Mouse (Mus musculus): ENCODE data around the gene 2310034G01Rik. TPM values are rescaled to one million over a fixed set of nuclear protein-coding genes. Genes with fewer than 3 reads are reported as not detected.

Gene 2310034G01Rik
- polyA plus RNA-seq, 1 experiment: 1.5 TPM

DNA sequence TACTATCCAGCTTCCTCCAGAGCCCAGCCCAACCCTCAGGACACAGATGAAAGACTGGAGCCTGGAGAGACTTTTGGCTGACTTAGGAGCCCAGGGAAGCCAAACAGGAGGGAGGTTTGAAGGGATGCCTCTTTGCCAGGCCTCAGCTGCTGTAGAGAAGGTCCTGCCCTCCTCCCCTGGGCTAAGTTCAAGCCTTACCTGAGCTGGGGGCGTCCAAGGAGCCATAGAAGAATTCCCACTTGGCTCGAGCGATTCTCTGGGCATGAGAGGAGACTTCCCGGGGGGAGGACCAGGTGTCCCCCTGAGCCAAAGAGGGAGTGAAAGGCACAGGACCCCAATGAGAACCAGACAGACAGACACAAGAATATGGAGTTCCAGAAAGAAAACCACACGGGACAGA, 26.4 kb downstream of the 2310034G01Rik start:
- TF ChIP-seq POLR2A (IDR thresholded peaks at IDR 0.05; ENCODE audit: low read depth, low read length): no peak
- no peak for TF ChIP-seq CTCF (conservative IDR thresholded peaks at IDR 0.05; ENCODE audit: insufficient read depth, insufficient read length, low read depth, low read length)
- H3K36me3 ChIP-seq (ENCODE audit: control insufficient read depth, insufficient read depth, low read length): no peaks in the 10 kb centered on the region
- no peak for DNase-seq
- H3K27me3 ChIP-seq (replicated peaks; ENCODE audit: control insufficient read depth, insufficient read depth, low read length): no peaks in the 10 kb centered on the region
- 64% methylated on average over 5 of the region's 5 CpGs for WGBS
- H3K4me3 ChIP-seq (ENCODE audit: insufficient read depth, low read depth, low read length): no peak overlapping the region
- peaks cover 6% of the 10 kb centered on the region; the same call in 1 of the 2 replicates for H3K4me1 ChIP-seq (ENCODE audit: control insufficient read depth, insufficient read depth, low read length)
- no peak overlapping the region for H3K27ac ChIP-seq (ENCODE audit: insufficient read depth, low read depth, low read length)

DNA sequence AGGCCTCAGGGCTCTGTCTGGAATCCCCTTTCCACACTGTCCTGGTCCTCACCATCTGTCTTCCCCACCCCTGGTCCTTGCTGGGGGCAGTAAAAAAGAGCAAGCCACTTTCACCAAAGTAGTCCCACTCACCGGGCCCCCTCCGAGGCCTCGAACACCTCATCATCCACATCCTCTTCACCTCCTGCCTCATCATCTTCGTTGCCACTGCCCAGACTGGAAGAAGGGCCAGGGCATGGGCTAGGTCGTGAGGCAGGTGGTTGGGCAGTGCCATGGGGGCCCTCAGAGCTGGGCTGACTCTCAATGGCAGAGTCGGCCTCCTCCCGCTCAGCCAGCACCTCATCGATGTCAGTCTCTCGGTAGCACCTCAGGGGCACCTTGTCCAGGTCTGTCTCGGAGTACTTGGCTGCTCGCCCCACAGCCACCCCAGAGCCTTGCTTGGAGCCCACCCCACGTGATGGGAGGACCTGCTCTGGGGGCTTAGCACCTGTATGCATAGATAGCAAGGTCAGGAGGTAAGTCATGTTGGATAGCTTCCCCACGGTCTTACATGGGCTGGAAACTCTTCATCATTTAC, 27.0 kb downstream of the 2310034G01Rik start:
- DNase-seq: no peak
- no peak overlapping the region for H3K4me3 ChIP-seq (ENCODE audit: insufficient read depth, low read depth, low read length)
- H3K27ac ChIP-seq (ENCODE audit: insufficient read depth, low read depth, low read length): no peak overlapping the region
- TF ChIP-seq CTCF (conservative IDR thresholded peaks at IDR 0.05; ENCODE audit: insufficient read depth, insufficient read length, low read depth, low read length) (no peak), POLR2A (IDR thresholded peaks at IDR 0.05; ENCODE audit: low read depth, low read length) (no peak)
- no peaks in the 10 kb centered on the region for H3K36me3 ChIP-seq (ENCODE audit: control insufficient read depth, insufficient read depth, low read length)
- no peaks in the 10 kb centered on the region for H3K27me3 ChIP-seq (replicated peaks; ENCODE audit: control insufficient read depth, insufficient read depth, low read length)
- H3K4me1 ChIP-seq (ENCODE audit: control insufficient read depth, insufficient read depth, low read length): peaks cover 6% of the 10 kb centered on the region; the same call in 1 of the 2 replicates
- WGBS: 72% methylated on average over 13 of the region's 13 CpGs

DNA sequence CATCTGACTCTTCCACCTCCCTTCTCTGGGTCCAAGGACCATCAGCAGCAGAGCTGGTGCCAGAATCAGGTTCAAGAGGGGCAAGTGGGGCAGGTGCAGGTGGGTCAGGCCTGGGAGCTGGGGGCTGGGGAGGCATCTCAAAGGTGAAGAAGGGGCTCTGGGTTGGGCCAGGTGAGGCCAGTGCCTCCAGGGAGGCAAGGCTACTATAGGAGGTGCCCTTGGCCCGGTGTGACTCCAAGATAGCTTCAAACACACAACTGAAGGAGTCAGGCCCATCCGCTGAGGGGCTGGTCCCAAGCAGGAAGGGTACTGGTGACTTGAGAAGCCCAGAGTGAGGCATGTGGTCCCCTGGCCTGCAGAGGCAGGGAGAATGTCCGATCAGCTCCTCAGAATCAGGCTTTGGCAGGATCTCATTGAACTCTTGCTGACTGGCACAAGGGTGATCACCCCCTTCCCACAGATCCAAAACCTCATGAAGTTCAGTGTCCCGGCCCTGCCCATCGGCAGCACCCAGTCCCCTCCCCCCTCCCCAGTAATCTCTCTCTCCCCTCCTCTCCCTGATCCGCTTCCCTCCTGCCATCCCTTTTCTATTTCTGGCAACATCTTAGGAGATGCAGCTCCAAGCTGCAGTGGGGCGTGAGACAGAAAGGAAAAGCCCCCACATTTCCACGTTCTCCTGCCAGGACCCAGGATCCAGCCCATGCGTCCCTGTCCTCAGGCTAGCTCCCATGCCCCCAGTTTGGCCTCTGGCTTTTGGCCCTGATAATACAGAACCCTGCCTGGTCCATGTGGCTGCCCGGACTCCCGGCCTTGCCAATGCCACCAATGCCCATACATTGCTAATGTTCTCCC, 27.7 kb downstream of the 2310034G01Rik start:
- Histone ChIP-seq H3K4me3 (ENCODE audit: insufficient read depth, low read depth, low read length) (no peak overlapping the region), H3K27ac (ENCODE audit: insufficient read depth, low read depth, low read length) (no peak overlapping the region), H3K4me1 (ENCODE audit: control insufficient read depth, insufficient read depth, low read length) (peaks cover 4% of the 10 kb centered on the region; the same call in 1 of the 2 replicates), H3K36me3 (ENCODE audit: control insufficient read depth, insufficient read depth, low read length) (no peaks in the 10 kb centered on the region), H3K27me3 (replicated peaks; ENCODE audit: control insufficient read depth, insufficient read depth, low read length) (no peaks in the 10 kb centered on the region)
- WGBS: 63% methylated on average over 11 of the region's 11 CpGs
- TF ChIP-seq POLR2A (IDR thresholded peaks at IDR 0.05; ENCODE audit: low read depth, low read length): no peak
- TF ChIP-seq CTCF (conservative IDR thresholded peaks at IDR 0.05; ENCODE audit: insufficient read depth, insufficient read length, low read depth, low read length): no peak
- DNase-seq: no peak

DNA sequence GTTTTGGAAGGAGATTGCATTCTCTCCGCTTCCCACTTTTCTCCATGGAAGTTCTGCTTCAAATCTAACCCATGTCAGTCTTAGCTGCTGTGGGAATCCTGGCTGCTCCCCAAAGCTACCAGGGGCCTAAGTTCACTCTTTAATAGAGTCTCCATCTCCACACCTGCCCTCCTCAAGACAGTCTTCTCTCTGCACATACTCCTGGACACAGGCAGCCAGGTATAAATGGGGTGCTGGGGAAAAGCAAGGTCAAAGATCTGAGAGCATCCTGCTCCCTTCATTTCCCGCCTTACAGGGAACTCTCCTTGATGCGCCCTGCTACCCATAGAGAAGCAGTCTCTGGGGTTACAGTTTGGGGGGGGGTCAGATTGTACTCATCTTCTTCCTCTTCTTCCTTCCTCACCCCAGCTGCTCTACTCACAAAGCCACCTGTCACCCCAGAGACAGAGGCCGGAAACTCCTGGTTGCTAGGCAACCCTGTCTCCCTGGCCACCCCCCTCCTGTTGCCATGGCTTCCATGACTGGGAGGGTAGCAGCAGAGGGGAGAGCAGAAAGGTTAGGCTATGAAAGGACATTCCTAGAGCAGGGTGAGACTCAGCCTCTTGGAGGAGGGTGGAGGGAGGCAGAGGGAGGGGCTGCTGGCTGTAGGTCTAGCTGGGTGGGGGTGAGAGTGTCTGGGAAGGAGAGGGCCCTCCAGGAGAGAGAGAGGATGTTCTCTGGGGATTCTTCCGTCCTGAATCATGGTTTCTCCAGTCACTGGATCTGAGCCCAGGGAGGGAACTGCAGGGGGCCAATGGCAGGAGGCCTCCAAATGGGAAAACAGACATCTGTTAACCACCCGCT, 28.8 kb downstream of the 2310034G01Rik start:
- no peaks in the 10 kb centered on the region for H3K27me3 ChIP-seq (replicated peaks; ENCODE audit: control insufficient read depth, insufficient read depth, low read length)
- H3K36me3 ChIP-seq (ENCODE audit: control insufficient read depth, insufficient read depth, low read length): no peaks in the 10 kb centered on the region
- no peak overlapping the region for H3K27ac ChIP-seq (ENCODE audit: insufficient read depth, low read depth, low read length)
- no peak for TF ChIP-seq CTCF (conservative IDR thresholded peaks at IDR 0.05; ENCODE audit: insufficient read depth, insufficient read length, low read depth, low read length)
- 41% methylated on average over 6 of the region's 6 CpGs for WGBS
- DNase-seq: no peak
- no peak overlapping the region for H3K4me3 ChIP-seq (ENCODE audit: insufficient read depth, low read depth, low read length)
- no peaks in the 10 kb centered on the region for H3K4me1 ChIP-seq (ENCODE audit: control insufficient read depth, insufficient read depth, low read length)

GRCm38 (mm10) chr19:46320076-46320785, 29.9 kb downstream of the 2310034G01Rik start:
- 79% methylated on average over 8 of the region's 8 CpGs for WGBS
- DNase-seq: no peak
- no peaks in the 10 kb centered on the region for H3K36me3 ChIP-seq (ENCODE audit: control insufficient read depth, insufficient read depth, low read length)
- H3K27me3 ChIP-seq (replicated peaks; ENCODE audit: control insufficient read depth, insufficient read depth, low read length): no peaks in the 10 kb centered on the region
- no peak overlapping the region for H3K4me3 ChIP-seq (ENCODE audit: insufficient read depth, low read depth, low read length)
- H3K4me1 ChIP-seq (ENCODE audit: control insufficient read depth, insufficient read depth, low read length): no peaks in the 10 kb centered on the region
- H3K27ac ChIP-seq (ENCODE audit: insufficient read depth, low read depth, low read length): no peak overlapping the region
- TF ChIP-seq CTCF (conservative IDR thresholded peaks at IDR 0.05; ENCODE audit: insufficient read depth, insufficient read length, low read depth, low read length): no peak
- TF ChIP-seq POLR2A (IDR thresholded peaks at IDR 0.05; ENCODE audit: low read depth, low read length): no peak

- peak; percentile 38 for DNase-seq
- H3K27me3 ChIP-seq (replicated peaks; ENCODE audit: control insufficient read depth, insufficient read depth, low read length): no peaks in the 10 kb centered on the region
- TF ChIP-seq POLR2A (IDR thresholded peaks at IDR 0.05; ENCODE audit: low read depth, low read length): no peak
- TF ChIP-seq CTCF (conservative IDR thresholded peaks at IDR 0.05; ENCODE audit: insufficient read depth, insufficient read length, low read depth, low read length): no peak
- no peak overlapping the region for H3K4me3 ChIP-seq (ENCODE audit: insufficient read depth, low read depth, low read length)
- no peak overlapping the region for H3K27ac ChIP-seq (ENCODE audit: insufficient read depth, low read depth, low read length)
- H3K36me3 ChIP-seq (ENCODE audit: control insufficient read depth, insufficient read depth, low read length): no peaks in the 10 kb centered on the region
- no peaks in the 10 kb centered on the region for H3K4me1 ChIP-seq (ENCODE audit: control insufficient read depth, insufficient read depth, low read length)
- 12% methylated on average over 16 of the region's 16 CpGs for WGBS
Observed at GRCm38 (mm10) chr19:46318586-46319378, 31.3 kb downstream of the 2310034G01Rik start.

Data from kidney, adult 2 months (tissue).